Mouse (Mus musculus) bone marrow, adult 2 months (tissue): ENCODE results near the gene Gm49721.
"Not testable (repeated sequence)": the region's sequence is repeated elsewhere in the genome, so short reads cannot be mapped to it uniquely, and the experiment has no call there.

Experiments
- CTCF ChIP-seq: fragments of 200-500 bp; IDR thresholded peaks from 2 replicates; pipeline ENCODE4 v1.5.1; 2011; ENCODE audit warnings: low read length, control low read depth; ENCODE audit not compliant: control insufficient read depth, insufficient read depth
- POLR2A ChIP-seq: fragments of 200-500 bp; IDR thresholded peaks from 2 replicates; pipeline ENCODE4 v1.6.1; 2011; ENCODE audit warnings: low read depth, mild to moderate bottlenecking, control low read depth, low read length, borderline replicate concordance; ENCODE audit not compliant: control insufficient read depth

GRCm38 (mm10) chr17:7009901-7010300 is 31.2 kb downstream of the Gm49721 start:
- not testable (repeated sequence) for TF ChIP-seq CTCF, POLR2A
